Mouse (Mus musculus) liver, adult 2 months (tissue): ENCODE data around the gene Aurkaip1.

Experiments used
- CTCF ChIP-seq: fragments of 200-500 bp; IDR thresholded peaks from 2 replicates; pipeline ENCODE4 v1.5.1; 2011; ENCODE audit warnings: low read depth, low read length, control low read depth
- POLR2A ChIP-seq: fragments of 200-500 bp; IDR thresholded peaks from 2 replicates; pipeline ENCODE4 v1.6.1; 2011; ENCODE audit warnings: low read length, control low read depth; ENCODE audit not compliant: insufficient read depth; ENCODE audit errors: extremely low read depth

DNA sequence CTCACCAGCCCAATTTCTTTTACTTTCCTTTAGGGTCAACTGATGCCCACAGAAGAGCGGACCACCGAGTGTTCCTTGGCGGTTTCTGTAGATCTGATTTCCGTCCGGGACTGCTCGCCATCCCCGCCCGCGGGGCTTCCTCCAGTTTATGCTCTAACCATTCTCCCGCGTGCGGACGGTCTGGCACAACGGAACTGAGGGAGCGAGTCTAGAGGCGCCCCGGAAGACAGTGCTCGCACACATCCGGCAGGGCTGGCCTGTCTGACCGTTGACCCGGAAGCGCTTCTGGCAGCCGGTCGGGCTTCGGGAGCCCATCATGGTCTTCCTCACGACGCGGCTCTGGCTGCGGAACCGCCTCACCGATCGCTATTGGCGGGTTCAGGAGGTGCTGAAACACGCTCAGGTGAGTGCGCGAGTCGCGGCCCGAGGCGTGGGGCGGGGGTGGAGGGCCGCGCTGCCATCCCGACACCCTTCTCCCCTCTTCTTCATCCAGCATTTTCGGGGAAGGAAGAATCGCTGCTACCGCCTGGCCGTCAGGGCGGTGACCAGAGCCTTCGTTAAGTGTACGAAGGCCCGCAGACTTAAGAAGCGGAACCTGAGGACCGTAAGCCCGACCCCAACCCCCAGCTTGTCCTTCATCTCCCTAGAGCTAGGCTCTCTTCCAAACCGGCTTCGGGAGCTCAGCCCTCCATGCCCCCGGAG lies 27.6 kb upstream of the Aurkaip1 start:
- no peak for TF ChIP-seq CTCF
- TF ChIP-seq POLR2A: peak; percentile 75
